Mouse (Mus musculus): ENCODE data around the gene Stk10.

The Stk10 gene

DNA sequence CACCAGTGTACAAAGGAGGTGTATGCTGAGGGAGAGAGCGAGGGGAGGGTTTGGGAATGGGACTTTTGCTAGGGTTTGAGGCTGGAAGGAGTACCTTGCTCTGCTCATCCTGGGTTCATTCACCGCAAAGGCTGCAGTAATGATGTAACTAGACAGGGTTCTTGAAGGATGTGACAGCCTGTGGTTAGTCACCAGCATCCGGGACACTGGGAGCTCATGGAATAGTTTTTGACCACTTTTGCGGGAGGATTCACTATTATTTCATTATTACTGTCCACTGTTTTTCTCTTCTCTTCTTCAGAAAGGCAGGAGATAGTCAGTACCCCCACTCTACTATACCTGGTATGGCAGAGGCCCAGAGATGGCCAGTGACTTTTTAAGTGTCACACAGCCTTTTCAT, 9.1 kb downstream of the Stk10 start:
- POLR2A ChIA-PET = interaction anchor here in 1 of 4 experiments (1.0 kb wide), 1 partner anchor 9 kb away, joined by 4 read pairs; the partner anchor contains the start of gene Stk10
- CTCF ChIA-PET = no interaction called here

DNA sequence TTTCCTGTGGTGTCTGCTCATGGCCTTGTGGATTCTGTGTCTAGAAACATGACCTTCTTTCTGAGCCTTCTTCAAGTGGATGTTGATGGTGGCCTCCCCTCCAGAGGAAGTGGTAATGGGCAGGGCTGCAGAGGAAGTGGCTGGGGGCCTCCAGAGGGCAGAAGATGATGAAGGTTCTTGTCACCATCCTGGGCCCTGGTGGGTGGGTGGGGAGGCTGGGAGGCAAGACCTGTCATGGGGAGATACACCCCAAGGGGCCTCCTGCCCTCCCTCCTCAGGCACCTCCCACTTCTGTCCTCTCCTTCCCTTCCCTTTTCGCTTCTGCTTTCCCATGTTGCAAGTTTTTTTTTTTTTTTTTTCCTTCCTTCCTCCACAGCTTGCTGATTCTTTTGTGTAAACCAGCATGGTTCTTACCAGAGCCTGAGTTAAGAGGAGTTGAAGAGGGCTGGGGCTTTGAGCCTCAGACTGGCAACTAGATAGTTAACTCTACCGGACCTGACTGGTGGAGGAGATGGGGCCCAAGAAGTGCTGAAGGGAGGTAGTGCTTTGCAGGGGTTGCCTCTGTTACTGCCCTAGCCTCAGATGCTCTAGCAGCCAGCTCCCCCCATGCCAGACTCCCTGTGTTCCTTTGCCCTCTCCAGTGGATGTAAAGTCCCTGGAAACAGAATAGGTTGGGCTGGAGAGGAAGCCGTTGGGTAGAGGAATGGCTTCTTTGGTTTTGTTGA, 9.7 kb downstream of the Stk10 start:
- CTCF ChIA-PET = interaction anchor here in 1 of 4 experiments (0.6 kb wide), 1 partner anchor 9 kb away, joined by 3 read pairs; no protein-coding TSS in a partner anchor

DNA sequence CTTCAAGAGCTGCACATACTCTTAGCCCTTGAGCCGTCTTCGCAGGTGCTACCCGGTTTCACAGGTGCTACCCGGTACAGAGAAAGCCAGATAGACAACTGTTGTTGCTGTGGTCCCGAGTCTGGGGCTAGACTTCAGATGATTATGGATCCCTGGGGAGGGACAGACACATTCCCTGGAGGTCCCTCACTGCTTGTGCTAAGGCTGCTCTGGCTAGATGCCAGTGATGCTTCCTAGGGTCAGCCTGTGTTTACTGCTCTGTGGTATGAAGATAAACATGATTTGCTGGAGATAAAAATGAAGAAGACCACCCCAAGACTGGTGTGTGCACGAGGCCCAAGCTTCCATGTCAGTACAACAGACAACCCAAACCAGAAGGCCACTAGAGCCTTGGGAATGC, 10.9 kb downstream of the Stk10 start:
- ChIA-PET POLR2A (interaction anchor here in 2 of 4 experiments (0.9 to 1.4 kb wide), 3 partner anchors 9 to 11 kb away, joined by 3 to 6 read pairs (median 5); partner anchors contain the start of gene Stk10 (in 2 of the 2)), CTCF (no interaction called here)

More for the DNA sequence above, 9.7 kb downstream of the Stk10 start:
- POLR2A ChIA-PET = interaction anchor here in 2 of 4 experiments (0.8 to 1.4 kb wide), 4 partner anchors 8 to 23 kb away, joined by 3 to 6 read pairs (median 4); partner anchors contain the start of gene Stk10 (in 1 of the 2)

DNA sequence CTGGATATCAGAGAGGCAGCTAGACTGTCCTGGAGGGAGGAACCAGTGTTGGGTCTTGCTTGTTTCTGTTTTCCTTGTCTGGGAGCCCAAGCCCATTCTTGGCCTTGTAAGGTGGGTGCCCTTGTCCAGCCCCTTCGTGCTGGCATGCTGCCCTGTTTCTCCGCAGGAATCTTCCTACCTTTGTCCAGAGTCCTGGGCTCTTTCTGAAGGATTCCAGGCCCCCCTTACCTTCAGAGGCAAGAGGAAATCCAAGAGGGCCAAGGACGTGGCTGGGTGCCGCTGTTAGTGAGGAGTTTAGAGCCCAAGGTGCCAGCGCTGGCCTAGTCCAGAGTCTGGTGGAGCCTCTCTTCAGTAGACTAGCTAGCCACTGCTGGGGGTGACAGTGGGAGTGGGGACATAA, 11.4 kb downstream of the Stk10 start:
- ChIA-PET CTCF (interaction anchor here in 1 of 4 experiments (0.6 kb wide), 1 partner anchor 13 kb away, joined by 3 read pairs; no protein-coding TSS in a partner anchor), POLR2A (interaction anchor here in 2 of 4 experiments (0.6 to 1.9 kb wide), 4 partner anchors 9 to 11 kb away, joined by 3 to 12 read pairs (median 3); partner anchors contain the start of genes Stk10 (in 2 of the 2) and Efcab9 (in 1 of the 2))

GRCm38 (mm10) chr11:32545605-32546004, 12.5 kb downstream of the Stk10 start:
- CTCF ChIA-PET = no interaction called here
- POLR2A ChIA-PET = interaction anchor here in 2 of 4 experiments (0.5 to 1.9 kb wide), 5 partner anchors 9 to 53 kb away, joined by 3 to 12 read pairs (median 3); partner anchors contain the start of genes Efcab9 (in 1 of the 2) and Stk10 (in 1 of the 2)

DNA sequence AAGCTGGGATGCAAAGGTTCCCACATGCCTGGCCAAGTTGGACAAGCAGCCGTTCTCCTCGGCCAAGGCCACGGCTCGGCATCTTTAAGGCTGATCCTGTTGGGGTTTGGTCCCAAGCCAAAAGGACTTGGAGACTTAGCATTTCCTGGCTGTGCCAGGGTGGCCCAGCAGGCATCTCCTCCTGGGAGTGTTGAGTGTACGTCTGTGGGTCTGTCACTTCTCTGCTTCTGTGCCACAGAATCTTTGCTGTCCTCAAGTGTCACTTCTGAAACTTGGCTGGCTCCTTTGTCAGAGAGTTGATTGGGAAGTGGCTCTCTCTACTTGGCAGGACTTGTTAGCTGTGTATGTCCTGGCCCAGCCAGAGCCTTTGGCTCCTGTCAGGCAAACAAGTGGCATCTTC, 13.4 kb downstream of the Stk10 start:
- ChIA-PET POLR2A (no interaction called here), CTCF (no interaction called here)

GRCm38 (mm10) chr11:32547391-32547947, 14.4 kb downstream of the Stk10 start:
- CTCF ChIA-PET = interaction anchor here in 1 of 4 experiments (0.8 kb wide), 1 partner anchor 52 kb away, joined by 4 read pairs; no protein-coding TSS in a partner anchor

GRCm38 (mm10) chr11:32548240-32548639, 15.1 kb downstream of the Stk10 start:
- CTCF ChIA-PET = no interaction called here
- POLR2A ChIA-PET = interaction anchor here in 1 of 4 experiments (0.6 to 1.1 kb wide), 2 partner anchors 14 to 472 kb away, joined by 3 to 6 read pairs; no protein-coding TSS in a partner anchor

More at GRCm38 (mm10) chr11:32547391-32547947, 14.4 kb downstream of the Stk10 start:
- POLR2A ChIA-PET = interaction anchor here in 2 of 4 experiments (0.9 to 1.1 kb wide), 2 partner anchors 13 to 43 kb away, joined by 3 read pairs; no protein-coding TSS in a partner anchor

DNA sequence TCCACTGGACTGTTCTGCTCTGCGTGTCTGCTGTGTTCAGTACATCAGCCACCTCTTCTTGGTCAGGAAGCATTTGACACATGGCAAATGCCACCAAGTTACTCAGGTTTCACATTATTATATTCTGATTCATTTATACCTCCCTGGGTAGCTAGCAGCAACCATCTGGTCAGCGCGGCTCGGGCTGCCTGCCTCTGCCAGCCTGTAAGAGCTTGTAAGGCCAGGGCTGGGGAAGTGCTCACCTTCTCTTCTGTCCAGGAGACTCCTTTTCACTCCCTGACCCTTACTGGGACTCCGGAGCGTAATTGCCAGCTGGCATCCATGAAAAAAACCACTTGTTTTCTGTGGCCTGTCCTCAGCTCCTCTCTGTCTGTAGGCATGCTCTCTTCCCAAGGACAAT, 16.1 kb downstream of the Stk10 start:
- POLR2A ChIA-PET = interaction anchor here in 1 of 4 experiments (0.6 to 1.5 kb wide), 3 partner anchors 10 to 471 kb away, joined by 3 to 6 read pairs (median 5); partner anchors contain the start of gene Stk10

DNA sequence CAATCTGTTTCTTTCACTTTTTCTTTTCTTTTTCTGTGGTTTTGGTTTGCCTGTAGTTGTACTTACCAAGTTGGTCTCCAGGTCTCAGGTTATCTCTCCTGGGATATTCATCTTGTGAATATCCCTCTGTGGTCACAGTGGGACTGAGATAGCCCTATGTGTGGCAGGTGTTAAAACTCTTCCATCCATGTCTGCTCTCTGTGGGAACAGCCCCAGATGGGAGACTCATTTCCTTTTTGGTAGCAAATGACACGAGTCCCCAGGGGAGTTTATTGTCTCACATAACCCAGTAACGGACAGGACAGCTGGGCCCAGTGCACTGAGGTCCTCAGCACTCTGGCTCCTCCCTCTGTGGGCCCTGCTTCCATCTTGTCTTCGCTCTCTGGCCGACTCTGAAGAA, 17.0 kb downstream of the Stk10 start:
- CTCF ChIA-PET = no interaction called here
- POLR2A ChIA-PET = interaction anchor here in 1 of 4 experiments (0.6 to 1.5 kb wide), 3 partner anchors 11 to 411 kb away, joined by 3 to 5 read pairs (median 3); partner anchors contain the start of gene Stk10

More for the DNA sequence above, 16.1 kb downstream of the Stk10 start:
- CTCF ChIA-PET = interaction anchor here in 1 of 4 experiments (1.1 kb wide), 1 partner anchor 84 kb away, joined by 4 read pairs; no protein-coding TSS in a partner anchor

DNA sequence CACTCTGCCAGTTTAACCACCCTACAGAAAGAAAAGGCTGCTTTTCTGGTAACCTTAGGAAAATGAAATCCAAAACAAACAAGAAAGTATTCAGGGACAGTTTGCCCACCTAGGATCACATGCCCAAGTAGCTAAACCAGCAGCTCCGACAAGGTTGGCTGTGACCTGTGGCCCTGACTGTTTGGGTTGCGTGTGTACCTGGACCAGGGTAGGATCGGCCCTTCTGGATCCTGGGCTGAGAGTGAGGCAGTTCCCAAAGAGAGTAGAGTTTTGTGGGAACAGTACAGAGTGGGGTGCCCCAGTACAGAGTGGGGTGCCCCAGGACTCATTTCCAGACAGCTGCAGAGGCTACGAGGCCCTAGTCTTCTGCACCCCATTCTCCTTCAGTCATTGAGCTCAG, 18.0 kb downstream of the Stk10 start:
- CTCF ChIA-PET = no interaction called here
- POLR2A ChIA-PET = interaction anchor here in 1 of 4 experiments (1.0 kb wide), 1 partner anchor 18 kb away, joined by 3 read pairs; the partner anchor contains the start of gene Stk10

DNA sequence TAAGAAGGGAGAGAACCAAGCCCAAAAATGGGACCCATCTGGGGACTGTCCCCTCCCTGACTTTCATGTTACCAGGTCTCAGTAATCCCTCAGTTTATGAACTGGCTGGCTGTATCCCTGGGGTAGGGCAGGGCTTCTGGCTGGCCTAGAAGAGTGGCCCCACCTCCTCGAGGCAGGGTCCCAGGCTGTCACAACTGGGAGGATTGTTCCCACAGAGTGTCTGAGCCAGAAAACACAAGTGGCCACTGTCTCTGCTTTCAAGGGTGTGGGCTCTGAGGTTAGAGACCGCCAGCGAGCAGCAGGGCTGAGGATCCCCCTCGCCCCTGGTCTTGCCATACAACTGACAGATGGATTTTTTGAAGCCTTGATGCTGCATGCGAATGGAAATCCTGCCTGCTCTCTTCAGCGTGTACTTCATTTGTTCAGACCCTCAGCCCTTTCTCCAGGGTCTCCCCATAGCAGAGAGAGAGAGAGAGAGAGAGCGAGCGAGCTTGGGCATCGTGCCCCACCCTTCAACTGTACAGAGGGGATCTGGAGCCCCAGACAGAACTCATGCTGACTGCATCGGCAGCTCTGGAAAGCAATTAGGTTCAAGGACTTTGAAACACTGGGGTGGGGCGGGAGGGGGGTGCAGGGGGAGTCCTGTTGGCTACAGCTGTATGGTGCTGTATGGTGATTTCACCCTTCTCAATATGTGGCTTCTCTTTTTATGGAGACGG, 18.6 kb downstream of the Stk10 start:
- CTCF ChIA-PET = no interaction called here
- POLR2A ChIA-PET = interaction anchor here in 2 of 4 experiments (0.7 to 1.0 kb wide), 2 partner anchors 18 to 163 kb away, joined by 3 to 4 read pairs; partner anchors contain the start of gene Stk10 (in 1 of the 2)

GRCm38 (mm10) chr11:32552401-32553090, 19.4 kb downstream of the Stk10 start:
- ChIA-PET POLR2A (no interaction called here), CTCF (interaction anchor here in 1 of 4 experiments (0.6 kb wide), 1 partner anchor 315 kb away, joined by 3 read pairs; no protein-coding TSS in a partner anchor)

DNA sequence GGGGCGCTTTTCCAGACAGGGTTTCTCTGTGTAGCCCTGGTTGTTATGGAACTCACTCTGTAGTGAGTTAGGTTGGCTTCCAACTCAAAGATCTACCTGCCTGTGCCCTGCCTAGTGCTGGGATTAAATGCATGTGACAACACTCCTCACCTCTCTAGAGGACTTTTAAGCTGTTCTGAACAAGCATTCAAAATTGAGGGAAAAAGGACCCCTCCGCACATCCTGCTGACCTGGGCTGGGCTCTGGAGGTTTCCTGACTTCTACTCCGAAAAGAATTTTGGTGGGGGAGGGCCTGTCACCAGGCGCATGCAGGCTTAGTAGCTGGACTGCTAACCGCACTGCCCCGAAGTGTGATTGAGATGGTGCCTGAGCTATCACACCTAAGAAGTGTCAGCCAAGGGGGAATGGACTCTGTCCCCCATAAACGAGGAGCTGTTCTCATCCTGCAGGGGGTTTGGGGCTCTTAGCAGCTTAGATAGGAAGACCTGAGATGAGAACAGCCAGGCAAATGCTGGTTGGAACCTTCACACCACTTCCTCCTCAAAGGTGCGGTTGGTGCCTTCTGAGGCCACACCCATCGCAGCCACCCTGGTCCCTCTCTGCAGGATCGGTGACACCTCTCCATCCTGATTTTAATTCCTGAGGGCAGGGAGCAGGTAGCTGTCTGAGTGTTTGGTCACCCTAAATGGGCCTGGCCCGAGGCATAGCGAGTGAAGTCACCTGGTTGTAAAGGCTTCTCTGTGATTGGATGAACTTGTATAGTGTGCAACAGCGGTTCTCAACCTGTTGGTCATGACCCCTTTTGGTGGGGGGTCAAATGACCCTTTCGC, 20.4 kb downstream of the Stk10 start:
- ChIA-PET POLR2A (interaction anchor here in 1 of 4 experiments (0.8 to 1.1 kb wide), 2 partner anchors 9 to 21 kb away, joined by 3 read pairs; partner anchors contain the start of gene Stk10), CTCF (no interaction called here)

DNA sequence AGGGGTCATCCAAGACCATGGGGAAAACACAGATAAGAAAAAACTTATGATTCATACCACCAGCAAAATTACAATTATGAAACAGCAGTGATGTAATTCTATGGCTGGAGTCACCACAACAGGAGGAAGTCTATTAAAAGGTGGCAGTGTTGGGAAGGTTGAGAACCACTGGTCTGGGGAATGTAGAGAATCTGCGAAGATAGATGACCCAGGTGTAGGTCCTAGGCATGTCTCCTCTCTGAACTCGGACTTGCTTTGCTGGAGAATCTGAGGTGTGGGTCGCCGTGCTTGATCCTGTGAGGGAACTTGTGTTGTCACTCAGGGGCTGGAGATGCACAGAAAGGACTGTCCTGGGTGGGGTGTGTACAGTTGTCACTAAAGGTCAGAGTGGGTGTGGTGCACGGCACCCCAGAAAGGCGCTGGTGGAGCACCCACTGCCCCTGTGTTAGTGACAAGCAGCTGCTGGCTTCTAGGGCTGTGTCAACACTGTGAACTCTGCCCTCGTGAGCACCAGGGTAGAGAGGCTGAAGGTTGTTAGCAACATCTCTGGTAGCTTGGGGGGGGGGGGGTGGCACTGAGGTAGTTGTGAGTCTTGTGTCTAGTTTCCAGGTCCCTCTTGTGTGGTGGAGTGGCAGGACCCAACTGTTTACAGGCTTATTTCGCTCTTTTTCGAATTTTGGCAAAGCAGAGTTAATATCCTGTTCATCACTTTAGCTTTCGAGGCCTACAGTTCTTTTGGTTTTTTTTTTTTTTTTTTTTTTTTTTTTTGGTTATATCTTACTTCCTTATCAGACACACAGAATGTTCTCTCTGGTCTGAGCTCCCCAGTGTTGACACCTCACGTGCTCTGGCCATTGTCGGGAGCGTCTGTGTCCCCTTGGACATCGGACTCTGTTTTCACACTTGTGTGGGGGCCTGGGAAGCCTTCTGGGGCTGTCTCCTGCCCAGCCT, 21.3 kb downstream of the Stk10 start:
- POLR2A ChIA-PET = interaction anchor here in 3 of 4 experiments (0.6 to 1.1 kb wide), 8 partner anchors 9 to 1830 kb away, joined by 3 read pairs; partner anchors contain the start of gene Stk10 (in 1 of the 3)
- CTCF ChIA-PET = interaction anchor here in 1 of 4 experiments (0.7 kb wide), 1 partner anchor 73 kb away, joined by 3 read pairs; no protein-coding TSS in a partner anchor

All from embryonic stem cell, embryonic (primary cell).